Mouse (Mus musculus) brain, embryonic 14.5 days (tissue): ENCODE data around the gene Acsbg2. TPM values are rescaled to one million over a fixed set of nuclear protein-coding genes. Genes with fewer than 3 reads are reported as not detected.
"Not testable (repeated sequence)": the region's sequence is repeated elsewhere in the genome, so short reads cannot be mapped to it uniquely, and the experiment has no call there.

Experiments used
- DNase-seq: peaks from one replicate; pipeline ENCODE4 v3.0.0-alpha.2; 2011; ENCODE audit warnings: low read depth
- CTCF ChIP-seq: fragments of 200-500 bp; IDR thresholded peaks from 2 replicates; pipeline ENCODE4 v1.5.1; 2012; ENCODE audit warnings: inconsistent platforms, mild to moderate bottlenecking, moderate library complexity, borderline replicate concordance; ENCODE audit not compliant: insufficient read depth, insufficient read length; ENCODE audit errors: extremely low read depth
- POLR2A ChIP-seq: fragments of 200-500 bp; IDR thresholded peaks from 2 replicates; pipeline ENCODE4 v1.6.1; 2012; ENCODE audit warnings: mild to moderate bottlenecking, inconsistent platforms, borderline replicate concordance; ENCODE audit not compliant: poor library complexity, insufficient read depth, insufficient read length, severe bottlenecking; ENCODE audit errors: extremely low read depth
- polyA plus RNA-seq: library from polyadenylated mRNA; depleted of rRNA; stranded (reverse); fragments of >200 nt; gene quantifications from 2 replicates; pipeline ENCODE4 v1.2.3, GENCODE M21; 2012; rRNA removed

Acsbg2 gene
- not detected in 2 replicates for polyA plus RNA-seq

DNA sequence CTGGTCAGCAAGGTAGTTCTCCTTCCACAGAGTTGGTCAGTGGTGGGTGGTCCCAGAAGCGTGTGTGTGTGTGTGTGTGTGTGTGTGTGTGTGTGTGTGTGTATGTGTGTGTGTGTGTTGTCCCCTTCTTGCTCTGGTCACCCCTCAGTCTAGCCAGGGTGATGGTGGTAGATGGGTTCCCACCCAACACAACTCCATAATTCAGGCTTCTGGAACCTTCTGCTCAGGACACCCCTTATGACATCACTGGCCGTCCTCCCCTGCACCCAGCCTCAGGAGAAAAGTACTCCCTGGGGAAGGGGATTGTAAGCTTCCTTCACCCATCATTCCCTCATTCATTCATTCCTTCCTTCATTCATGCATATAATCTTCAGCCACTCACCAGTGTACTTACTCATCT lies at the start of gene Acsbg2:
Gene Acsbg2 (minus strand): TSS at position 211 of the 400 bp plus-strand sequence.
- DNase-seq: no peak
- no peak for TF ChIP-seq CTCF
- TF ChIP-seq POLR2A: no peak

DNA sequence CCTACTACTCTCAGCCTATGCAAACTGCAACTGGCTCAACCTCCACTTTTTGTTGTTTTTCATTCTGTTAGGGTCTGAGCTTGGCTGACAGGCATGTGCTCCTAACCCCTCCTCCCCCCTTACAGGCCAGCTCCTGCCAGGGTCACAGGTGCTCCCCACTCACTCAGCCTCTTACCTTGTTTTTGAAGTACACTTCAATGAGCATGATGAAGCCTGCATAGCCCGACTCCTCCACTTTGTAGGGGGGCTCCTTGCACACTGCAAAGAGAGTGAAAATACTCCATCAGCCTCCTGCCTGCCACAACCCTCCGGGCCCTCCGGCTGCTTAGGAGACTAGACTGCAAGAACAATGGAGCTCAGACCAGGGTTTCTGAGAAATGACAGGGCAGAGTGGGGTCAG lies 45.5 kb upstream of the Acsbg2 start:
- TF ChIP-seq POLR2A (no peak), CTCF (no peak)
- no peak for DNase-seq

- DNase-seq: no peak
- TF ChIP-seq CTCF (no peak), POLR2A (no peak)
Observed at GRCm38 (mm10) chr17:56917166-56917565, 42.9 kb upstream of the Acsbg2 start.

- DNase-seq: no peak
- TF ChIP-seq CTCF (no peak), POLR2A (no peak)
Observed at GRCm38 (mm10) chr17:56913444-56913843, 39.2 kb upstream of the Acsbg2 start.

DNA sequence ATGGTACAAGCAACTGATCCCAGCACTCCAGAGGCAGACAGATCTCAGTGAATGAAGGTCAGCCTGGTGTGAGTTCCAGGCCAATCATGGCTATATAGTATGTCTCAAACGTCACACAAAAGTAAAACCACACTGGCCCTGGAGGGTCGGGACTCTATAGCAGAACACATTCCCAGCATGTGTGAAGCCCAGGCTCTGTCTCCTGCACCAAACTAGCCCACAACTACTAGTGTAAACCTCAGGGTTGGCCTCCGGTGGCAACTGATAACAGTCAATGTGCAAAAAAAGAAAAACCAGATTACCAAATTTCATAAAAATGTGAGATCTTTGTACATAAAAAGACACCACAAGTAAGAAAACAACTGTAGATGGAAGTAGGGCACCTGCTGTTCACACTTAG lies 38.8 kb upstream of the Acsbg2 start:
- DNase-seq: no peak
- no peak for TF ChIP-seq POLR2A
- TF ChIP-seq CTCF: no peak

DNA sequence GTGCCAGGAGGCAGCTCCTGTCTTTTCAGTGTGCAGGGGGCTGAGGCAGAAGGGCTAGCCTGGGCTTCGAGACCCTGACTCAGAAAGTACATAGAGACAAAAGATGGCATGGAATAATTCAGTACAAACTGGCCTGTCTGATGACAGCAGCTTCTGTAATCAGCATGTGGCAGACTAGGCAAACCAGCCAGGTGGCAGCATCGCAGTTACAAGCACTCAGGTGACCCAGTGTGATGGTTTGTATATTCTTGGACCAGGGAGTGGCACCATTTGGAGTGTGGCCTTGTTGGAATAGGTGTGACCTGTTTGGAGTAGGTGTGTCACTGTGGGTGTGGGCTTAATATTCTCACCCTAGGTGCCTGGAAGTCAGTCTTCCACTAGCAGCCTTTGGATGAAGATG lies 35.5 kb upstream of the Acsbg2 start:
- DNase-seq: not testable (repeated sequence)

- TF ChIP-seq CTCF (no peak), POLR2A (no peak)
- no peak for DNase-seq
Observed at GRCm38 (mm10) chr17:56907887-56908286, 33.6 kb upstream of the Acsbg2 start.

GRCm38 (mm10) chr17:56907096-56907495 lies 32.8 kb upstream of the Acsbg2 start:
- TF ChIP-seq CTCF (no peak), POLR2A (no peak)

GRCm38 (mm10) chr17:56906166-56906565 lies 31.9 kb upstream of the Acsbg2 start:
- TF ChIP-seq POLR2A (no peak), CTCF (no peak)
- DNase-seq: no peak

More at GRCm38 (mm10) chr17:56907096-56907495, 32.8 kb upstream of the Acsbg2 start:
- no peak for DNase-seq

- no peak for TF ChIP-seq POLR2A
- no peak for TF ChIP-seq CTCF
- DNase-seq: no peak
Observed at GRCm38 (mm10) chr17:56902698-56903097, 28.5 kb upstream of the Acsbg2 start.

DNA sequence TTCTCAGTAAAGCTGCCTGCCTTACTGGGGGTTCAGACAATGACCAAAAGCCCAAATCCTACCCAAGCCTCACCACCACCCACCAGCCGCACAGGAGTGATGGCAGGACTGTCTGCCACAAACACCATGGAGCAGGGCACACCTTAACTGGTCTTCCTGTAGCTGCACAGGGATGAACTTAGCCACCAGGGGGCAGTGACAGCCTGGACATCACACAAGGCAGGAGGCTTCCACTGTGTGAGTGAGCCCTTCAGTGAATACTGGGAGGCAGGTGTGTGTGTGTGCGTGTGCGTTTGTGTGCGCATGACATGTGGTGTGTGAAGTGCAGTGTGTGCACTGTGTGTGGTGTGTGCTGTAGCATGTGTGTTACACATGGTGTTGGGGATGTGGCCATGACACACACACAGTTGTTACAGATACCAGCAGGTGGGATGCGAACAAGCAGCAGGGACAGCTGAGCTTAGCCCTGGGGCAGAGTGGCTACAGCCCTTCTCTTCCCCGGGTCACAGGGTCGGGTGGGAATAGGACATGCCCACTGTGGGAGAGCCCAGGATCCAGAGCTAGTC lies 23.5 kb upstream of the Acsbg2 start:
- TF ChIP-seq POLR2A (no peak), CTCF (peak; percentile 88)
- DNase-seq: peak; percentile 85

DNA sequence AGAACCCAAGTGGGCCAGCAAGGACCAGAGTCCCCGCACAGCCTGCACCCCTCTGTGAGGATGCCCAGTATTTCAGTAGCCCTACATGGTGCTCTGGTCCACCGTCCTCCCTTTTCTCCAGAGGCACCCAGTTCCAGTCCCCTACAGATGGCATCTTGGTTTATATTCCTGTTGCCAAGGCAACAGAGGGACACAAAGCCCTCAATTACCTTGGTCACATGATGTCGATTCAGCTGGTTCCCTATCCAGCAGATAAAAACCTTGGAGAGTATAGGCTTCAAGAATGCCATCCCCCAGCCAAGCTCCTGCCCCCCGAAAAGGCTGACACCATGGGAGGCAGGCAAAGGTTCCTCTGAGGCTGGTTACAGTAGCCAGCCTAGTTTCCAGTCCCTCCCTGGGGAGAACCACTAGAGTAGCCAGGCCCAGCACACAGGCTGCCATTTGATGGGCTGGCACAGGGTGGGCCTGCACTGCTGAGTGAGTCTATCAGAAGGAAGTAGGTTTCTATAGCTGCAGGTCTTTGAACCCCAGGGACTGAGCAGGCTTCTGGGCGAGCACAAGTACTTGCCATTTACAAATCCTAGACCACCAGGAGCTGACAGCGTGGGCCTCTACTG lies 22.4 kb upstream of the Acsbg2 start:
- no peak for TF ChIP-seq CTCF
- no peak for TF ChIP-seq POLR2A
- peak; percentile 88 for DNase-seq

- no peak for DNase-seq
- TF ChIP-seq POLR2A (no peak), CTCF (no peak)
Observed at GRCm38 (mm10) chr17:56895368-56895918, 21.2 kb upstream of the Acsbg2 start.

DNA sequence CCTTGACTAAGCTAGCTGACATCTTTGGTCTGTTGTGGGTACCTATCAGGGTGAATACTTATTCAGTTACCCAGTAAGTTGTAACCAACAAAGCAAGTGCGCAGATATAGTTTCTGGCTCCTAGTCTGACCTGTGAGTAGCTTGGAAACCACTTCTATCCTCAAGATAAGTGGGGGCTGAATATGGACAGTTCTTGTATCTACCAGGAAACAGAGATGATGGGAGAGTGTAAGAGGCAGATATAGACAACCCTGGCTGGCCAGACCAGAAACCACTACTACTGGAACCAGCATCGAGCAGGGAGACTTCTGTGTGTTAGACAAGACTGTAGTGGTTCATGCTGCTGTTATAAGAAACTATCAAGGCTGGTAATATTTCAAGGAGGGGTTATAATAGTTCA lies 15.8 kb upstream of the Acsbg2 start:
- TF ChIP-seq CTCF: no peak
- no peak for TF ChIP-seq POLR2A
- no peak for DNase-seq
